Mouse (Mus musculus): Measurements from ENCODE around the gene Myoz2. TPM values are rescaled to one million over a fixed set of nuclear protein-coding genes. Genes with fewer than 3 reads are reported as not detected.

The Myoz2 gene
- polyA plus RNA-seq, 1 experiment from 2014 or later = 252 TPM

DNA sequence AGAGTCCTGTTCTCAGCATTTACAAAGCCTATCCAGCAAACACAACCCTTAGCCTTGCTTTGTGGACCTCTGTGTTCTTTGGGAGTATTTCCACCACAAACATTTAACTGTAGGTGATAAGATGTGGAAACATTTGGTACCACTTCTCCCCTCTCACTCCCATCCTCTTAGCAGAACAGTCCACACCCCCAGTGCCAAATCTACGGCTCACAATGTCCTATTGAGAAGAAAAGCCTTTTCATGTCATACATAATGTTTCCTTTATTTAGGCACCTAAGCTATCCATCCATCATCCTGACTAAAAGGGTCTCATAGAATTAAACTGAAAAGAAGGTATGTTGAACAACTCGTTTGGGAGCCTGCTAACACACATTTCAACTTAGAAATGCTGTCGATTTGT is 9.2 kb downstream of the Myoz2 start:
- WGBS = 72% methylated on average over 3 of the region's 3 CpGs
- H3K27me3 ChIP-seq (ENCODE audit: control insufficient read depth, insufficient read depth, low read length) = no peaks in the 10 kb centered on the region
- H3K4me2 ChIP-seq (ENCODE audit: low read depth, low read length) = no peak overlapping the region
- H3K4me3 ChIP-seq (ENCODE audit: low read length) = no peak overlapping the region
- H3K27ac ChIP-seq (ENCODE audit: low read length) = no peak overlapping the region
- no peak for ATAC-seq (replicated peaks; ENCODE audit: extremely low read depth, insufficient read depth, low FRiP score)
- no peaks in the 10 kb centered on the region for H3K9me3 ChIP-seq (replicated peaks; ENCODE audit: control insufficient read depth, low read length)
- 0 out of 2 replicates have a peak, but pooled peaks cover 6% of the 10 kb centered on the region for H3K36me3 ChIP-seq (ENCODE audit: control insufficient read depth, insufficient read depth)
- no peak overlapping the region for H3K9ac ChIP-seq (ENCODE audit: low read length)
- peaks cover 17% of the 10 kb centered on the region for H3K4me1 ChIP-seq (ENCODE audit: control insufficient read depth, insufficient read depth, low read length)

GRCm38 (mm10) chr3:123024496-123025234 is 10.2 kb downstream of the Myoz2 start:
- Histone ChIP-seq H3K9me3 (replicated peaks; ENCODE audit: control insufficient read depth, low read length) (no peaks in the 10 kb centered on the region), H3K4me2 (ENCODE audit: low read depth, low read length) (no peak overlapping the region), H3K27me3 (ENCODE audit: control insufficient read depth, insufficient read depth, low read length) (no peaks in the 10 kb centered on the region), H3K4me3 (ENCODE audit: low read length) (no peak overlapping the region), H3K9ac (ENCODE audit: low read length) (no peak overlapping the region), H3K27ac (ENCODE audit: low read length) (no peak overlapping the region), H3K36me3 (ENCODE audit: control insufficient read depth, insufficient read depth) (0 out of 2 replicates have a peak, but pooled peaks cover 6% of the 10 kb centered on the region), H3K4me1 (ENCODE audit: control insufficient read depth, insufficient read depth, low read length) (peaks cover 15% of the 10 kb centered on the region)
- 82% methylated on average over 9 of the region's 9 CpGs for WGBS
- no peak for ATAC-seq (replicated peaks; ENCODE audit: extremely low read depth, insufficient read depth, low FRiP score)

DNA sequence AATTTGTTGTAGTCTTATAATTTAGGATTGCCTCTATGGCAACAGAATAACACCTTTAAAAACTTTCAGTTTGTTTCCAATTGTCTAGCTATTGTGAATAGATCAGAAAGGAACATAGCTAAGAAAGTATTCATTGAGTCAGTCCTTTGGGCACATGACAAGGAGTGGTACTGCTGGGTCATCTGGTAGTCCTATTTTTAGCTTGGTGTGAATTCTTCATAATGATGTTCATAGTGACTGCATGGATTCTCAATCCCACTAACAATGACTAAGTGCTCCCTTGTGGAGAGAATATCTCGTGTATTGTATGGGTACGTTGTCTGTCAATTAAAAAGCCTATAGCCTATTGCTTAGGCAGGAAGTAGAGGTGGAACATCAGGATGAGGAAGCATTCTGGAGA is 16.0 kb downstream of the Myoz2 start:
- Histone ChIP-seq H3K4me2 (ENCODE audit: low read depth, low read length) (no peak overlapping the region), H3K27ac (ENCODE audit: low read length) (no peak overlapping the region), H3K27me3 (ENCODE audit: control insufficient read depth, insufficient read depth, low read length) (no peaks in the 10 kb centered on the region), H3K4me3 (ENCODE audit: low read length) (no peak overlapping the region), H3K4me1 (ENCODE audit: control insufficient read depth, insufficient read depth, low read length) (peaks cover 3% of the 10 kb centered on the region), H3K9me3 (replicated peaks; ENCODE audit: control insufficient read depth, low read length) (no peaks in the 10 kb centered on the region), H3K9ac (ENCODE audit: low read length) (no peak overlapping the region), H3K36me3 (ENCODE audit: control insufficient read depth, insufficient read depth) (no peaks in the 10 kb centered on the region)
- ATAC-seq (replicated peaks; ENCODE audit: extremely low read depth, insufficient read depth, low FRiP score) = no peak
- 56% methylated on average over 2 of the region's 2 CpGs for WGBS

DNA sequence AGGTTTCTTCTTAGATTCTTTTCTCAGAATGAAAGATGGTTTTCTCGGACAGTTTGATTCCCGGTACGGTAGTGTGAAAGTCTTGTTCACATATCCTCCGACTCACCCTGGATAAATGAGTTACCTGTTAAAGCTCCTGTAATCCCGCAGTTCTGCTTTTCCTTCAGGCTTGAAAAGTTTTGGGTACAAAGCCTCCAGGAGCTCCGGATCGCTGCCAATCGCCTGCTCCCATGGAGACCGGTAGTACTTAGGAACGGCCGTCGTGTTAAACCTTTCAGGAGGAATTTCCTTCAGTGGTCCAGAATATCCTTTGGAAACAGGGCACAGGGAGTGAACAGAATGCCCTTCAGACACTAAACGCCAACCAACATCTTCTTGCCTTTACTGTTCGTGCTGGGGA is 21.3 kb downstream of the Myoz2 start:
- H3K4me3 ChIP-seq (ENCODE audit: low read length) = no peak overlapping the region
- no peaks in the 10 kb centered on the region for H3K9me3 ChIP-seq (replicated peaks; ENCODE audit: control insufficient read depth, low read length)
- WGBS = 91% methylated on average over 14 of the region's 14 CpGs
- no peaks in the 10 kb centered on the region for H3K4me1 ChIP-seq (ENCODE audit: control insufficient read depth, insufficient read depth, low read length)
- H3K4me2 ChIP-seq (ENCODE audit: low read depth, low read length) = no peak overlapping the region
- no peak overlapping the region for H3K9ac ChIP-seq (ENCODE audit: low read length)
- peaks cover 16% of the 10 kb centered on the region for H3K36me3 ChIP-seq (ENCODE audit: control insufficient read depth, insufficient read depth)
- ATAC-seq (replicated peaks; ENCODE audit: extremely low read depth, insufficient read depth, low FRiP score) = no peak
- H3K27ac ChIP-seq (ENCODE audit: low read length) = no peak overlapping the region
- H3K27me3 ChIP-seq (ENCODE audit: control insufficient read depth, insufficient read depth, low read length) = no peaks in the 10 kb centered on the region

GRCm38 (mm10) chr3:123009417-123009816 is 25.4 kb downstream of the Myoz2 start:
- ATAC-seq (replicated peaks; ENCODE audit: extremely low read depth, insufficient read depth, low FRiP score) = no peak
- Histone ChIP-seq H3K4me1 (ENCODE audit: control insufficient read depth, insufficient read depth, low read length) (no peaks in the 10 kb centered on the region), H3K4me3 (ENCODE audit: low read length) (no peak overlapping the region), H3K27me3 (ENCODE audit: control insufficient read depth, insufficient read depth, low read length) (no peaks in the 10 kb centered on the region), H3K9ac (ENCODE audit: low read length) (no peak overlapping the region), H3K36me3 (ENCODE audit: control insufficient read depth, insufficient read depth) (peaks cover 19% of the 10 kb centered on the region), H3K4me2 (ENCODE audit: low read depth, low read length) (no peak overlapping the region), H3K27ac (ENCODE audit: low read length) (no peak overlapping the region), H3K9me3 (replicated peaks; ENCODE audit: control insufficient read depth, low read length) (no peaks in the 10 kb centered on the region)
- WGBS = 48% methylated on average over 6 of the region's 6 CpGs

DNA sequence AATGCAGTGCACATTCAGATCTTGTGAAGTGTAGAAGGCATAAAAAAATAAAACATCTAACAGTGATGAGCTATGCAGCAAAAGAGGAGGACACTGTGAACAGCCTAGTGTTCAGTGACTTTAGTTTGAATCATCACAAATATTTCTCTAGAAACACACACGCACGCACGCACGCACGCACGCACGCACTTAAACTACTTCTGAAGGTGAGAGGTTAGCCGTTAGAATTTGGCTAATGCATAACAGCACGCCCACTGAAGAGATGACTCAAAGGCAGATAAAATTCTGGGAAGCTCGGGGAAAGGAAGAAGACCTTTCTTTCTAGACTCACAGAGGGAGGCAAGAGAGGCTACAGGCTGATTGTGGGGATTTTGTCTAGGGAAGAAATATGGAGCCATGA is 27.4 kb downstream of the Myoz2 start:
- Histone ChIP-seq H3K4me3 (ENCODE audit: low read length) (no peak overlapping the region), H3K9ac (ENCODE audit: low read length) (no peak overlapping the region; the same call in 1 of the 2 replicates), H3K9me3 (replicated peaks; ENCODE audit: control insufficient read depth, low read length) (no peaks in the 10 kb centered on the region), H3K27ac (ENCODE audit: low read length) (no peak overlapping the region), H3K27me3 (ENCODE audit: control insufficient read depth, insufficient read depth, low read length) (no peaks in the 10 kb centered on the region), H3K36me3 (ENCODE audit: control insufficient read depth, insufficient read depth) (peaks cover 12% of the 10 kb centered on the region), H3K4me2 (ENCODE audit: low read depth, low read length) (no peak overlapping the region), H3K4me1 (ENCODE audit: control insufficient read depth, insufficient read depth, low read length) (0 out of 2 replicates have a peak, but pooled peaks cover 3% of the 10 kb centered on the region)
- no peak for ATAC-seq (replicated peaks; ENCODE audit: extremely low read depth, insufficient read depth, low FRiP score)
- 61% methylated on average over 10 of the region's 10 CpGs for WGBS

GRCm38 (mm10) chr3:123001053-123001452 is 33.8 kb downstream of the Myoz2 start:
- H3K4me2 ChIP-seq (ENCODE audit: low read depth, low read length) = no peak overlapping the region
- H3K4me1 ChIP-seq (ENCODE audit: control insufficient read depth, insufficient read depth, low read length) = 0 out of 2 replicates have a peak, but pooled peaks cover 3% of the 10 kb centered on the region
- H3K4me3 ChIP-seq (ENCODE audit: low read length) = no peak overlapping the region
- no peak overlapping the region for H3K9ac ChIP-seq (ENCODE audit: low read length)
- 67% methylated on average over 3 of the region's 3 CpGs for WGBS
- H3K27ac ChIP-seq (ENCODE audit: low read length) = no peak overlapping the region
- peaks cover 2% of the 10 kb centered on the region; the same call in 1 of the 2 replicates for H3K9me3 ChIP-seq (replicated peaks; ENCODE audit: control insufficient read depth, low read length)
- H3K27me3 ChIP-seq (ENCODE audit: control insufficient read depth, insufficient read depth, low read length) = no peaks in the 10 kb centered on the region
- H3K36me3 ChIP-seq (ENCODE audit: control insufficient read depth, insufficient read depth) = peaks cover 2% of the 10 kb centered on the region; the same call in 1 of the 2 replicates
- ATAC-seq (replicated peaks; ENCODE audit: extremely low read depth, insufficient read depth, low FRiP score) = no peak

GRCm38 (mm10) chr3:122998511-122998910 is 36.3 kb downstream of the Myoz2 start:
- H3K4me2 ChIP-seq (ENCODE audit: low read depth, low read length) = no peak overlapping the region
- H3K27ac ChIP-seq (ENCODE audit: low read length) = no peak overlapping the region
- no peak overlapping the region for H3K4me3 ChIP-seq (ENCODE audit: low read length)
- 0 out of 2 replicates have a peak, but pooled peaks cover 3% of the 10 kb centered on the region for H3K4me1 ChIP-seq (ENCODE audit: control insufficient read depth, insufficient read depth, low read length)
- no peaks in the 10 kb centered on the region for H3K36me3 ChIP-seq (ENCODE audit: control insufficient read depth, insufficient read depth)
- no peaks in the 10 kb centered on the region for H3K27me3 ChIP-seq (ENCODE audit: control insufficient read depth, insufficient read depth, low read length)
- 67% methylated on average over 8 of the region's 8 CpGs for WGBS
- no peak for ATAC-seq (replicated peaks; ENCODE audit: extremely low read depth, insufficient read depth, low FRiP score)
- peaks cover 6% of the 10 kb centered on the region; the same call in 1 of the 2 replicates for H3K9me3 ChIP-seq (replicated peaks; ENCODE audit: control insufficient read depth, low read length)
- H3K9ac ChIP-seq (ENCODE audit: low read length) = no peak overlapping the region

- Histone ChIP-seq H3K4me2 (ENCODE audit: low read depth, low read length) (no peak overlapping the region), H3K9me3 (replicated peaks; ENCODE audit: control insufficient read depth, low read length) (peaks cover 6% of the 10 kb centered on the region; the same call in 1 of the 2 replicates), H3K4me3 (ENCODE audit: low read length) (no peak overlapping the region), H3K27ac (ENCODE audit: low read length) (no peak overlapping the region), H3K27me3 (ENCODE audit: control insufficient read depth, insufficient read depth, low read length) (no peaks in the 10 kb centered on the region), H3K4me1 (ENCODE audit: control insufficient read depth, insufficient read depth, low read length) (no peaks in the 10 kb centered on the region), H3K36me3 (ENCODE audit: control insufficient read depth, insufficient read depth) (no peaks in the 10 kb centered on the region), H3K9ac (ENCODE audit: low read length) (no peak overlapping the region)
- ATAC-seq (replicated peaks; ENCODE audit: extremely low read depth, insufficient read depth, low FRiP score) = no peak
- 81% methylated on average over 1 of the region's 1 CpGs for WGBS
These were observed 37.8 kb downstream of the Myoz2 start for GRCm38 (mm10) chr3:122996968-122997367.
